Mouse (Mus musculus): ENCODE data around the gene Cox8b. TPM values are rescaled to one million over a fixed set of nuclear protein-coding genes. Genes with fewer than 3 reads are reported as not detected.
A peak's percentile ranks its signal among the peaks of the same experiment; 100 is the strongest.

Cox8b gene
- polyA plus RNA-seq, 1 experiment from 2014 or later, result not detected

DNA sequence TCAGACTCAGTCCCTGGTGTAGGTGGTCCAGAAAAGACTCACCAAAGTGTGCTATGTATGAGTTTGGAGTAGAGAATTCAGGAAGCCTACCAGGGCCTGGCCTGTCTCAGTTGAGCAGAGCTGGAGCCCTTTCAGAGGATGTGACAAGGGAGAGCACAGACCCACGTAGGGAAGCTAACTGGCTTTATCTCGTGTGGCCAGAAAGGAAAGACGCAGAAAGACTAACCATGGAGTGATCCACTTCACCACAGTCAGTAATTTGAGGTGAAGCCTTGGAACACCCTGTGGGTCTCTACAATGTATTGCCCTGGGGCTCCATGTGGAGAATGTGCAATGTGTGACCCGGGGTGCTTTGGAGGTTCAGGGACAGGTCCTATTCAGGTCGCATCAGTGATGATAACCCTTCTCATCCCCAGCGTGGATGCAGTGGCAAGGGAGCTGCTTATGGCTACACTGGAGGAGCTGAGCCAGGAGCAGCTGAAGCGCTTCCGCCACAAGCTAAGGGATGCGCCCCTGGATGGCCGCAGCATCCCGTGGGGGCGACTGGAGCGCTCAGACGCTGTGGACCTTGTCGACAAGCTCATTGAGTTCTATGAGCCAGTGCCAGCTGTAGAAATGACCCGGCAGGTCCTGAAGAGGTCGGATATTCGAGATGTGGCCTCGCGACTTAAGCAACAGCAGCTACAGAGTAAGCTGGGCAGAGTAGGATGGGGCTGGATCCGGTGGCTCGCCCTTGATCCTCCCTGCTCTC is 21.2 kb upstream of the Cox8b start:
- no peak overlapping the region for H3K9ac ChIP-seq (ENCODE audit: low read depth, low read length)
- H3K36me3 ChIP-seq (ENCODE audit: control insufficient read depth, insufficient read depth, low read length), result no peaks in the 10 kb centered on the region
- no peak for ATAC-seq
- 30% methylated on average over 22 of the region's 22 CpGs for WGBS
- peaks cover 53% of the 10 kb centered on the region for H3K27me3 ChIP-seq (replicated peaks; ENCODE audit: control insufficient read depth, insufficient read depth, low read length)
- no peak overlapping the region for H3K4me3 ChIP-seq (ENCODE audit: low read length)
- peaks cover 18% of the 10 kb centered on the region for H3K4me1 ChIP-seq (ENCODE audit: control insufficient read depth, insufficient read depth, low read depth, low read length)
- no peaks in the 10 kb centered on the region for H3K9me3 ChIP-seq (ENCODE audit: control insufficient read depth, low read length)
- no peak overlapping the region for H3K27ac ChIP-seq (ENCODE audit: low read depth, low read length)
- H3K4me2 ChIP-seq (ENCODE audit: low read length), result peak overlapping the region; percentile 98

DNA sequence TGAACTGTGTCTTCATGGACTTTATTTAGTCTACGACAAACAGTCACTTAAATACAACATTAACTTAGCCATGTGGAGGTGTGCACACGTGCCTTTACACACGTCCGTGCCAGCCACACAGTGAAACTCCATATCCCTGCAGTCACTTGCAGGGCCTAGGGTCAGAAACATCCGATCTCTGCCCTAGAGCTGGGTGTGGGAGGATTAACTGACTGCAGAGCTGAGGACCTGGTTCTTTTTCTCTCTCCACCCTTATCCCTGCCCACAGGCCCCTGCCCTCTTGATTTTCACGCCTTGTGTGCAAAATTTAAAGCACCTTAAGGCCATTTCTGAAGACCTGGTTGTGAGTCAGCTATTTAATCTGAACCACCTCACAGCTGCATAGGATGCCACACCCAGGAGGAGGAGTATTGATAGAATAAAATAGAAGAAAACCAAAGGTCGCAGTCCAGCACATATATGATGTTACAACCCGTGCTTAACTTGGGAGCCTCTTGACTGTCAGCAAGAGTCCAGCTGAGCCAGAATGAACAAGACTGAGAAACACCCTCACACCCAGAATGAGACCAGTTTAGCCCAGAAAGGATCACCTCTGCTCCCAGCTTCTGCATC is 20.3 kb upstream of the Cox8b start, which contains the start of gene Nlrp6:
Gene Nlrp6 (plus strand): TSS at position 485 of the 612 bp plus-strand sequence.
- H3K9me3 ChIP-seq (ENCODE audit: control insufficient read depth, low read length), result no peaks in the 10 kb centered on the region
- H3K4me2 ChIP-seq (ENCODE audit: low read length), result peak within 1 kb of the TSS; percentile 98; the same call in 1 of the 2 replicates
- no peak for ATAC-seq
- H3K9ac ChIP-seq (ENCODE audit: low read depth, low read length), result no peak within 1 kb of the TSS; the same call in 1 of the 2 replicates
- H3K4me1 ChIP-seq (ENCODE audit: control insufficient read depth, insufficient read depth, low read depth, low read length), result peaks cover 18% of the 10 kb centered on the region
- H3K27me3 ChIP-seq (replicated peaks; ENCODE audit: control insufficient read depth, insufficient read depth, low read length), result peaks cover 53% of the 10 kb centered on the region
- no peaks in the 10 kb centered on the region for H3K36me3 ChIP-seq (ENCODE audit: control insufficient read depth, insufficient read depth, low read length)
- H3K4me3 ChIP-seq (ENCODE audit: low read length), result no peak within 1 kb of the TSS
- H3K27ac ChIP-seq (ENCODE audit: low read depth, low read length), result no peak within 1 kb of the TSS
- 81% methylated on average over 8 of the region's 8 CpGs for WGBS

DNA sequence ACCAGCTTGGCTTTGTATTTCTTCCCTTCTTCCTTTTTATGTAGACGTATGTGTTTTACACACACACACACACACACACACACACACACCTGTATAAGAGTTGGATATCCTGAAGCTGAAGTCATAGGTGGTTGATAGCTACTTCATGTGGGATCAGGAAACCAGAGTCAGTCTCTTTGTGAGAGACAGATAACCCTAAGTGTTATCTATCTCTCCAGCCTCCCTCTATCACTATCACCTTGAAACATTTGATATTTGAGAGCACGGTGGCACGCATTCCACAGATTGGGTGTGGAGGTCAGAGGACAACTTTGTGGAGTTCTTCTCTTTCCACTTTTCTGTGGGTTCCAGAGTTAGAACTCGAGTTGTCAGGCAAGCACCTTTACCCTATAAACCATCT is 19.7 kb upstream of the Cox8b start:
- Histone ChIP-seq H3K4me2 (ENCODE audit: low read length) (no peak overlapping the region), H3K27ac (ENCODE audit: low read depth, low read length) (no peak overlapping the region), H3K9ac (ENCODE audit: low read depth, low read length) (no peak overlapping the region), H3K27me3 (replicated peaks; ENCODE audit: control insufficient read depth, insufficient read depth, low read length) (peaks cover 53% of the 10 kb centered on the region), H3K36me3 (ENCODE audit: control insufficient read depth, insufficient read depth, low read length) (no peaks in the 10 kb centered on the region), H3K4me1 (ENCODE audit: control insufficient read depth, insufficient read depth, low read depth, low read length) (peaks cover 18% of the 10 kb centered on the region), H3K4me3 (ENCODE audit: low read length) (no peak overlapping the region), H3K9me3 (ENCODE audit: control insufficient read depth, low read length) (no peaks in the 10 kb centered on the region)
- 78% methylated on average over 4 of the region's 4 CpGs for WGBS
- no peak for ATAC-seq

DNA sequence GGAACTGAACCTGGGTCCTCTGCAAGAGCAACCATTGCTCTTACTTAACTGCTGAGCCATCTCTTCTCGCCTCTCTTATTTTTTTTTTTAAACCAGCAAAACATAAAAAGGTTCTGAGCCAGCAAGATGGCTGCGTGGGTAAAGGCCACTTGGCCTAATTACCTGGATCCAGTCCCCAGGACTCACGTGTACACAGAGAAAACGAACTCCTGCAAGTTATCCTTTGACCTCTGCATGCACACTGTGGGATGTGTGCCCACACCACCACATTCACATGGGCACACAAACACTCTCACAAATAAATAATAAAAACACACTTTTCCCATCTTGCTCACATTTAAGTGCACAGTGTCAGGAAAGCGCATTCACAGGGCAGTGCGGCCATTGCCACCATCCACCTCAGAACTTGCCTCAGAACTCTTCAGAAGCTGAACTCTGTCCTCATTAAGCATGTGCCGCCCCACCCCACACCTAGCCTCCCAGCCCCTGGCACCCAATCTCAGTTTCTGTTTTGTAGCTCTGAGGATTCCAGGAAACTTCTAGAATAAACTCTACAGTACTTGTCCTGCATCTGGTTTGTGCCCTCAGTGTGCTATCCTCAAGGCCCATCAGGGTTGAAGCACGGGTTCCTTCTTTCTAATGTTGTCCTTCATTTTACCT is 13.9 kb upstream of the Cox8b start:
- H3K4me3 ChIP-seq (ENCODE audit: low read length), result no peak overlapping the region
- no peaks in the 10 kb centered on the region for H3K4me1 ChIP-seq (ENCODE audit: control insufficient read depth, insufficient read depth, low read depth, low read length)
- H3K27ac ChIP-seq (ENCODE audit: low read depth, low read length), result no peak overlapping the region
- H3K36me3 ChIP-seq (ENCODE audit: control insufficient read depth, insufficient read depth, low read length), result no peaks in the 10 kb centered on the region
- no peaks in the 10 kb centered on the region for H3K9me3 ChIP-seq (ENCODE audit: control insufficient read depth, low read length)
- no peak for ATAC-seq
- H3K4me2 ChIP-seq (ENCODE audit: low read length), result no peak overlapping the region
- H3K9ac ChIP-seq (ENCODE audit: low read depth, low read length), result no peak overlapping the region
- peaks cover 4% of the 10 kb centered on the region for H3K27me3 ChIP-seq (replicated peaks; ENCODE audit: control insufficient read depth, insufficient read depth, low read length)
- 85% methylated on average over 8 of the region's 8 CpGs for WGBS

DNA sequence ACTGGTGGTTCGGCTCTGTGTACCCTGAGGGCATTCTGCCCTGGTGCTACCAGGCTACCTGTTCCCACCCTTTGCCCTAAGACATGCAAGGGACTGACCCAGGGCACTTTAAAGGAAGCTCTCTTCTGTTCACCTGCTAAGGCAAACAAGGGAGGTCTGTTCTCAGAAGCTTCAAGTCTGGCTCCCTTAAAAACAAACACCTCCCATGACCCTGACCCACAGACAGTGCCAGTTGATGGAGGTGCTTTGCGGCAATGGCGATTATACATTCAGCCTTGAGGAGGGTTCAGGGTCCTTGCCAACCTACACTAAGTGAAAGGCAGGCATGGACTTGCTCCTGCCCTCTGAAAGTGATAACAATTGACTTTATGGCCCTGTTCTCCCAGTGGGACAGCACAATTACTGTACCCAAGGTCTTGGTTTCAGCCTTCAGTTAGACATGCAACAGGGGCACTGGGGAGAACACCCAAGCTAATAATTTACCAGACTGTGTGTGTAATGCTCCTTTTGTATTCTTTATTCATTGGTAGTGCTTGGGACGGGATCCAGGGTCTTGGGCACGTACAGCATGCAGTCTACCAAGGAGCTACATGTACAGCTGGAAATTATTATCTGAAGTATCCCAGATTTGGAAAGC is 12.7 kb upstream of the Cox8b start:
- WGBS, result 75% methylated on average over 5 of the region's 5 CpGs

DNA sequence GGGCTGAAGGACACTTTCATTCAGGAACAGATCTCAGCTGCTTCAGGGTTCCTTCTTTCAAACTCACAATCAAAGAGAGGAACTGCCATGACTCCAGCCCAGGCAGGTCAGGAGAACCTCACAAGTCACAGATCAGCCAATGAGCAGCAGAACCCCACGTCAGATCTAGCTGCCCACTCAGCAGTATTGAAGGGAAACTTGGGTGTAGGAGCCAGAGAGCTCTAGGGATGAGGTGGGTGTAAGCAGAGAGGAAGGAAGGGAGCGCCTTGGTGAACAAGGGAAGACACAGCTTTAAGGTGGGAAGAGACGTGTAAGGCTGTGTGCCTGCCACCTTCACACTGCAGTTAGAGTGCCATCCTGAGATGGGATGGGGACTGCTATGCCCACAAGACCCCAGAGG is 12.0 kb upstream of the Cox8b start:
- H3K9ac ChIP-seq (ENCODE audit: low read depth, low read length), result no peak overlapping the region
- no peak overlapping the region for H3K4me3 ChIP-seq (ENCODE audit: low read length)
- no peaks in the 10 kb centered on the region for H3K36me3 ChIP-seq (ENCODE audit: control insufficient read depth, insufficient read depth, low read length)
- ATAC-seq, result no peak
- H3K4me2 ChIP-seq (ENCODE audit: low read length), result no peak overlapping the region
- H3K27me3 ChIP-seq (replicated peaks; ENCODE audit: control insufficient read depth, insufficient read depth, low read length), result peaks cover 2% of the 10 kb centered on the region; the same call in 1 of the 2 replicates
- WGBS, result 69% methylated on average over 3 of the region's 3 CpGs
- H3K9me3 ChIP-seq (ENCODE audit: control insufficient read depth, low read length), result no peaks in the 10 kb centered on the region
- H3K4me1 ChIP-seq (ENCODE audit: control insufficient read depth, insufficient read depth, low read depth, low read length), result peaks cover 5% of the 10 kb centered on the region
- no peak overlapping the region for H3K27ac ChIP-seq (ENCODE audit: low read depth, low read length)

More for the DNA sequence above, 12.7 kb upstream of the Cox8b start:
- peaks cover 2% of the 10 kb centered on the region; the same call in 1 of the 2 replicates for H3K27me3 ChIP-seq (replicated peaks; ENCODE audit: control insufficient read depth, insufficient read depth, low read length)
- no peaks in the 10 kb centered on the region for H3K9me3 ChIP-seq (ENCODE audit: control insufficient read depth, low read length)
- ATAC-seq, result no peak
- no peak overlapping the region for H3K9ac ChIP-seq (ENCODE audit: low read depth, low read length)
- H3K27ac ChIP-seq (ENCODE audit: low read depth, low read length), result no peak overlapping the region
- no peaks in the 10 kb centered on the region for H3K36me3 ChIP-seq (ENCODE audit: control insufficient read depth, insufficient read depth, low read length)
- no peak overlapping the region for H3K4me2 ChIP-seq (ENCODE audit: low read length)
- no peak overlapping the region for H3K4me3 ChIP-seq (ENCODE audit: low read length)
- peaks cover 5% of the 10 kb centered on the region for H3K4me1 ChIP-seq (ENCODE audit: control insufficient read depth, insufficient read depth, low read depth, low read length)

DNA sequence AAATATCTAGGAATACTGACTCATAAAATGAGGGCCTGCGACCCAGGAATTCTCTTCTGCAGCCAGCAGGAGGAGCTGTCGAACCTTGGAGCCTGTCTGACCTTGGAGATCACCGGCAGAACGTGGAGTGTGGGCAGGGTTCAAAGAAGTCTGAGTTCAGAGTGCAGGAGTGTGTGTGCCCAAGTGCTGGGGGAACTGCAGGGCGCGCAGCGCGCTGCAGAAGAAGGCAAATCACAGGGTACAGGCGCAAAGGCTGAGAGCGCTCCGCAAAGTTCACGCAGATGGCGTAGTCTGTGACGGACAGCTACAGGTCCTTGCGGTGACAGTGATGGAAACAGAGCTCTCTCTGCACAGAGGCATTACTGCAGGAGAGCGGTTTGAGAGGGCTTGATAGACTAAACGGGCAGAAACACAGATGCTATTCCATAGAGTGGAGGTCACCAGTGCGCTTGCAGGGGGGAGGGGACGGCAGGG is 8.4 kb upstream of the Cox8b start:
- Histone ChIP-seq H3K4me1 (ENCODE audit: control insufficient read depth, insufficient read depth, low read depth, low read length) (peaks cover 5% of the 10 kb centered on the region), H3K9me3 (ENCODE audit: control insufficient read depth, low read length) (no peaks in the 10 kb centered on the region), H3K4me2 (ENCODE audit: low read length) (peak overlapping the region; percentile 91), H3K9ac (ENCODE audit: low read depth, low read length) (peak overlapping the region; percentile 53), H3K27ac (ENCODE audit: low read depth, low read length) (no peak overlapping the region), H3K36me3 (ENCODE audit: control insufficient read depth, insufficient read depth, low read length) (no peaks in the 10 kb centered on the region), H3K4me3 (ENCODE audit: low read length) (peak overlapping the region; percentile 49), H3K27me3 (replicated peaks; ENCODE audit: control insufficient read depth, insufficient read depth, low read length) (peaks cover 2% of the 10 kb centered on the region; the same call in 1 of the 2 replicates)
- ATAC-seq, result peak; percentile 82
- WGBS, result 2% methylated on average over 19 of the region's 19 CpGs

DNA sequence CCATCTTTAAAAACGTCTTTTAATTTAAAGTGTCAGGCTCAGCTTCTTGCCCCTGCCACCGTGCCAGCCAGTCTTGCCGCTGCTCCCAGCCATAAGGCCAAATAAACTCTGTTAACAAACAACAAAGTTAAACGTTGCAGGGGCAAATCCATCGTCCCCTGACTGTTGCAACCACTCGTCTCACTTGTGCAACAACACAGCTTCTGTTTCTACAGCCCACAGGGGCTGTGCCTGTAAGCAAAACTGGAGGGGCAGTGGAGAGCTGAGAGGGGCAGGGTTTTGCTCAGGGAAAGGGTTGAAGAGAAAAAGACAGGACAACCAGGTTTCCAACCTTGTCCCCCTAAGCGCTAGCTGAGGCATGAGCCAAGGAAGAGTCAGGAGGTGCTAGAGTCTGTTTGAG is 7.9 kb upstream of the Cox8b start:
- Histone ChIP-seq H3K4me1 (ENCODE audit: control insufficient read depth, insufficient read depth, low read depth, low read length) (peaks cover 5% of the 10 kb centered on the region), H3K27me3 (replicated peaks; ENCODE audit: control insufficient read depth, insufficient read depth, low read length) (peaks cover 2% of the 10 kb centered on the region; the same call in 1 of the 2 replicates), H3K4me2 (ENCODE audit: low read length) (no peak overlapping the region), H3K4me3 (ENCODE audit: low read length) (no peak overlapping the region), H3K27ac (ENCODE audit: low read depth, low read length) (no peak overlapping the region), H3K9me3 (ENCODE audit: control insufficient read depth, low read length) (no peaks in the 10 kb centered on the region), H3K9ac (ENCODE audit: low read depth, low read length) (no peak overlapping the region), H3K36me3 (ENCODE audit: control insufficient read depth, insufficient read depth, low read length) (no peaks in the 10 kb centered on the region)
- ATAC-seq, result 0 out of 2 replicates have a peak, but pooled peaks have one; percentile 3
- WGBS, result 52% methylated on average over 7 of the region's 7 CpGs
